Mouse (Mus musculus) cerebellum, adult 2 months (tissue): ENCODE results near the gene Dnajc13.

Source experiments
- CTCF ChIP-seq: fragments of 200-500 bp; IDR thresholded peaks from 2 replicates; pipeline ENCODE4 v1.5.1; 2011; ENCODE audit warnings: low read depth, mild to moderate bottlenecking, control low read depth, low read length, moderate library complexity, borderline replicate concordance; ENCODE audit not compliant: insufficient read depth
- POLR2A ChIP-seq: fragments of 200-500 bp; IDR thresholded peaks from 2 replicates; pipeline ENCODE4 v1.6.1; 2011; ENCODE audit warnings: low read length, control low read depth, borderline replicate concordance; ENCODE audit not compliant: insufficient read depth

DNA sequence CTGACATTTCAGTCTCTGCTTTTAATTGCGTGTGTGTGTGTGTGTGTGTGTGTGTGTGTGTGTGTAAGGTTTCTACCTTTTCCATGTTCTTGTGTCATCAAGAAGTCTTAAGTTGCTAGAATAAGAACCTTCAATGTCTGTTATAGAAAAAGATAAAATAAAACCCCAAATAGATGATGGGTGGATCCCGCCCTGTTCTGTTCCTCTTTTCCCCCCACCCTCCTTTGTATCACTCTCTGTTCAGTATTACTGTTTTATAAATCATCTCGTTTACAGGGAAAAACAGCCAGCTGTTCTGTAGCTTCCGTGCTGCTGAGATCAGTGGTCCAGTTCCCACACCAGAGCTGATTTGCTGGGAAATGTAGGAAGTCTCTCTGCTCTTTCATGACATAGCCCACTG is 9.3 kb upstream of the Dnajc13 start:
- no peak for TF ChIP-seq CTCF
- no peak for TF ChIP-seq POLR2A
